Mouse (Mus musculus) left cerebral cortex, postnatal 36 days (tissue): ENCODE data around the gene Cep290. TPM values are rescaled to one million over a fixed set of nuclear protein-coding genes. Genes with fewer than 3 reads are reported as not detected.
"Not testable (repeated sequence)": the region's sequence is repeated elsewhere in the genome, so short reads cannot be mapped to it uniquely, and the experiment has no call there.

ENCODE experiments used
- DNase-seq, 2 experiments: peaks; one replicate each; pipeline ENCODE4 v3.0.0; 2021 to 2022; ENCODE audit warnings: low spot score in 2 of 2, mixed read lengths in 1 of 2
- intact Hi-C: fragments of 180-260 bp; cut with DNase I; formaldehyde crosslinking; loops from one replicate; pipeline ENCODE4 v1.15.1; 2025
- total RNA-seq, 2 experiments: library from RNA; stranded (reverse); gene quantifications; 2 replicates each; pipeline ENCODE4 v1.2.3; 2021

Gene Cep290
- total RNA-seq: 10 to 100 TPM; 14.0 to 16.4 TPM

GRCm38 (mm10) chr10:100487097-100487978 is at the start of gene Cep290, which contains the start of gene Tmtc3:
Gene Cep290, plus strand, starts transcription at chr10:100487558.
Gene Tmtc3, minus strand, starts transcription at chr10:100487350.
- DNase-seq: peak; percentile 96 to 97
- intact Hi-C loops: loop anchor here (5.0 kb wide), 1 partner anchor 845 kb away; no protein-coding TSS in a partner anchor

- intact Hi-C loops: no loop called here
- DNase-seq: no peak
These were observed 38.0 kb upstream of the Cep290 start for GRCm38 (mm10) chr10:100449394-100449793.

- no peak for DNase-seq
- intact Hi-C loops: no loop called here
These were observed 26.8 kb upstream of the Cep290 start for GRCm38 (mm10) chr10:100460515-100460914.

GRCm38 (mm10) chr10:100475040-100475439 is 12.3 kb upstream of the Cep290 start:
- no peak for DNase-seq
- intact Hi-C loops: no loop called here

- intact Hi-C loops: no loop called here
- DNase-seq: no peak
These were observed 7.8 kb upstream of the Cep290 start for GRCm38 (mm10) chr10:100479538-100479937.

- intact Hi-C loops: loop anchor here (5.0 kb wide), 1 partner anchor 844 kb away; no protein-coding TSS in a partner anchor
- DNase-seq: no peak
These were observed 659 bp upstream of the Cep290 start for GRCm38 (mm10) chr10:100486701-100487096.

- no peak for DNase-seq
These were observed 4.6 kb downstream of the Cep290 start for GRCm38 (mm10) chr10:100491916-100492315.

GRCm38 (mm10) chr10:100498309-100498708 is 11.0 kb downstream of the Cep290 start:
- DNase-seq: no peak
- intact Hi-C loops: no loop called here

More at GRCm38 (mm10) chr10:100491916-100492315, 4.6 kb downstream of the Cep290 start:
- intact Hi-C loops: no loop called here

GRCm38 (mm10) chr10:100508170-100508569 is 20.8 kb downstream of the Cep290 start:
- DNase-seq: no peak
- intact Hi-C loops: no loop called here

- intact Hi-C loops: no loop called here
- no peak for DNase-seq
These were observed 34.3 kb downstream of the Cep290 start for GRCm38 (mm10) chr10:100521617-100522016.

- intact Hi-C loops: no loop called here
These were observed 35.0 kb downstream of the Cep290 start for GRCm38 (mm10) chr10:100522330-100522729.

GRCm38 (mm10) chr10:100524499-100525390 is 37.4 kb downstream of the Cep290 start:
- intact Hi-C loops: no loop called here
- no peak for DNase-seq

More at GRCm38 (mm10) chr10:100522330-100522729, 35.0 kb downstream of the Cep290 start:
- no peak for DNase-seq

- DNase-seq: no peak
- intact Hi-C loops: no loop called here
These were observed 69.3 kb downstream of the Cep290 start for GRCm38 (mm10) chr10:100556566-100557175.

- intact Hi-C loops, DNase-seq: not testable (repeated sequence)
These were observed 73.0 kb downstream of the Cep290 start for GRCm38 (mm10) chr10:100560194-100560883.

GRCm38 (mm10) chr10:100564112-100564511 is 76.8 kb downstream of the Cep290 start:
- DNase-seq: no peak
- intact Hi-C loops: no loop called here

- no peak for DNase-seq
- intact Hi-C loops: no loop called here
These were observed 84.3 kb downstream of the Cep290 start for GRCm38 (mm10) chr10:100571707-100572106.

- intact Hi-C loops: no loop called here
- DNase-seq: no peak
These were observed 87.3 kb downstream of the Cep290 start for GRCm38 (mm10) chr10:100574505-100575149.

GRCm38 (mm10) chr10:100575294-100575693 is 87.9 kb downstream of the Cep290 start:
- intact Hi-C loops: no loop called here

GRCm38 (mm10) chr10:100584178-100584577 is 96.8 kb downstream of the Cep290 start:
- intact Hi-C loops: no loop called here

More at GRCm38 (mm10) chr10:100575294-100575693, 87.9 kb downstream of the Cep290 start:
- no peak for DNase-seq

More at GRCm38 (mm10) chr10:100584178-100584577, 96.8 kb downstream of the Cep290 start:
- no peak for DNase-seq
